Mouse (Mus musculus) neural tube, embryonic 15.5 days (tissue): ENCODE measurements around the gene Lrrn1. TPM values are rescaled to one million over a fixed set of nuclear protein-coding genes. Genes with fewer than 3 reads are reported as not detected.
A peak's percentile ranks its signal among the peaks of the same experiment; 100 is the strongest.

Experiments used
- ATAC-seq: fragments of 200-750 bp; cut with Nextera tagmentation; 2 replicates; pipeline ENCODE4 v1.8.0; 2017; ENCODE audit warnings: mild to moderate bottlenecking, moderate TSS enrichment, moderate library complexity; ENCODE audit not compliant: low FRiP score
- H3K27ac ChIP-seq: fragments of 300-500 bp; sonication (generic); replicated peaks from 2 replicates; pipeline ENCODE4 v1.5.1; 2015; ENCODE audit warnings: mild to moderate bottlenecking, inconsistent platforms
- H3K27me3 ChIP-seq: fragments of 300-500 bp; sonication (generic); replicated peaks from 2 replicates; pipeline ENCODE4 v1.6.1; 2015; ENCODE audit warnings: inconsistent platforms
- H3K36me3 ChIP-seq: fragments of 300-500 bp; sonication (generic); 2 replicates; pipeline ENCODE4 v1.6.1; 2015; ENCODE audit warnings: inconsistent platforms
- H3K4me1 ChIP-seq: fragments of 300-500 bp; sonication (generic); 2 replicates; pipeline ENCODE4 v1.6.1; 2015; ENCODE audit warnings: inconsistent platforms
- H3K4me2 ChIP-seq: fragments of 300-500 bp; sonication (generic); 2 replicates; pipeline ENCODE4 v1.6.1; 2015; ENCODE audit warnings: inconsistent platforms, mild to moderate bottlenecking, moderate library complexity
- H3K4me3 ChIP-seq: fragments of 300-500 bp; sonication (generic); replicated peaks from 2 replicates; pipeline ENCODE4 v1.5.1; 2015; ENCODE audit warnings: mild to moderate bottlenecking, inconsistent platforms
- H3K9ac ChIP-seq: fragments of 300-500 bp; sonication (generic); replicated peaks from 2 replicates; pipeline ENCODE4 v1.6.1; 2015; ENCODE audit warnings: mild to moderate bottlenecking, inconsistent platforms
- H3K9me3 ChIP-seq: fragments of 300-500 bp; sonication (generic); replicated peaks from 2 replicates; pipeline ENCODE4 v1.6.1; 2016; ENCODE audit warnings: inconsistent platforms
- WGBS: fragments of 180-500 bp; shearing (Covaris S2); methylation state at CpG from one replicate; pipeline ENCODE4 v1.1.7; 2015; ENCODE audit warnings: mixed read lengths; 5-methylcytosine and 5-hydroxymethylcytosine counted together
- polyA plus RNA-seq: library from polyadenylated mRNA; unstranded; fragments of >200 nt; fragmentation: Nextera tagmentation; extraction: Ambion mirVana; gene quantifications from 2 replicates; pipeline ENCODE4 v1.2.1, GENCODE M21; 2015

The Lrrn1 gene
- polyA plus RNA-seq, result 56.9 and 63.4 TPM in 2 replicates

GRCm38 (mm10) chr6:107528877-107529864, at the start of gene Lrrn1:
Gene Lrrn1, plus strand, starts transcription at chr6:107529768.
- H3K9ac ChIP-seq, result peak within 1 kb of the TSS; percentile 96
- no peaks in the 10 kb centered on the region for H3K9me3 ChIP-seq
- H3K27me3 ChIP-seq, result no peaks in the 10 kb centered on the region
- H3K36me3 ChIP-seq, result no peaks in the 10 kb centered on the region
- ATAC-seq, result peak; percentile 96
- peak within 1 kb of the TSS; percentile 87 for H3K4me3 ChIP-seq
- H3K4me1 ChIP-seq, result peaks cover 27% of the 10 kb centered on the region
- H3K4me2 ChIP-seq, result peak within 1 kb of the TSS; percentile 69
- peak within 1 kb of the TSS; percentile 94 for H3K27ac ChIP-seq
- 3% methylated on average over 30 of the region's 43 CpGs for WGBS

- ATAC-seq, result no peak
- no peaks in the 10 kb centered on the region for H3K4me1 ChIP-seq
- no peaks in the 10 kb centered on the region for H3K9me3 ChIP-seq
- H3K4me3 ChIP-seq, result no peak overlapping the region
- H3K4me2 ChIP-seq, result no peak overlapping the region
- no peak overlapping the region for H3K27ac ChIP-seq
- H3K36me3 ChIP-seq, result no peaks in the 10 kb centered on the region
- H3K27me3 ChIP-seq, result no peaks in the 10 kb centered on the region
- 68% methylated on average over 1 of the region's 1 CpGs for WGBS
- no peak overlapping the region for H3K9ac ChIP-seq
Measured at GRCm38 (mm10) chr6:107494491-107494890, 35.1 kb upstream of the Lrrn1 start.

GRCm38 (mm10) chr6:107495830-107496229, 33.7 kb upstream of the Lrrn1 start:
- Histone ChIP-seq H3K4me2 (no peak overlapping the region), H3K9me3 (no peaks in the 10 kb centered on the region), H3K27me3 (no peaks in the 10 kb centered on the region), H3K4me1 (no peaks in the 10 kb centered on the region), H3K9ac (no peak overlapping the region), H3K36me3 (no peaks in the 10 kb centered on the region), H3K4me3 (no peak overlapping the region), H3K27ac (no peak overlapping the region)
- no peak for ATAC-seq
- 10% methylated on average over 1 of the region's 1 CpGs for WGBS

GRCm38 (mm10) chr6:107513716-107514115, 15.9 kb upstream of the Lrrn1 start:
- H3K27me3 ChIP-seq, result no peaks in the 10 kb centered on the region
- H3K9ac ChIP-seq, result no peak overlapping the region
- no peak for ATAC-seq
- WGBS, result 55% methylated on average over 4 of the region's 4 CpGs
- no peak overlapping the region for H3K4me2 ChIP-seq
- H3K4me3 ChIP-seq, result no peak overlapping the region
- H3K9me3 ChIP-seq, result no peaks in the 10 kb centered on the region
- no peaks in the 10 kb centered on the region for H3K4me1 ChIP-seq
- no peak overlapping the region for H3K27ac ChIP-seq
- H3K36me3 ChIP-seq, result no peaks in the 10 kb centered on the region

DNA sequence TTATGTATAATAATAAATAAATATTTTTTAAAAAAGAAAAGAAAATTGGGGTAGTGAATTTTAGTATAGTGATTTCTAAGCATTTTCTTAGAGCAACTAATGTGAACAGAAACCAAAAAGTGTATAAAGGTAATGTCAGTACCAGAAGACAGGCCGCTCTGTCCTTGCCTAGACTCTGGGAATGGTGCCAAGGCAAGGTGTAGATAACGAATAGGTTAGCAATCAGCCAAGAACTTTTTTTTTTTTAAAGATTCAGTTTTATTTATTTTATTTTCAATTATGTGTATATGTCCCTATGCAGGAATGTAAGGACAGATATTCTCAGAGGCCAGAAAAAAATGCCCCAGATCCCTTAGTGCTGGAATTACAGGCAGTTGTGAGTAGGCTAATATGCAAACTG, 5.6 kb upstream of the Lrrn1 start:
- H3K9ac ChIP-seq, result no peak overlapping the region
- H3K4me2 ChIP-seq, result no peak overlapping the region
- no peaks in the 10 kb centered on the region for H3K36me3 ChIP-seq
- H3K4me1 ChIP-seq, result 0 out of 2 replicates have a peak, but pooled peaks cover under 1% of the 10 kb centered on the region
- H3K27me3 ChIP-seq, result no peaks in the 10 kb centered on the region
- WGBS, result 75% methylated on average over 2 of the region's 2 CpGs
- no peaks in the 10 kb centered on the region for H3K9me3 ChIP-seq
- no peak overlapping the region for H3K4me3 ChIP-seq
- no peak overlapping the region for H3K27ac ChIP-seq
- ATAC-seq, result no peak

DNA sequence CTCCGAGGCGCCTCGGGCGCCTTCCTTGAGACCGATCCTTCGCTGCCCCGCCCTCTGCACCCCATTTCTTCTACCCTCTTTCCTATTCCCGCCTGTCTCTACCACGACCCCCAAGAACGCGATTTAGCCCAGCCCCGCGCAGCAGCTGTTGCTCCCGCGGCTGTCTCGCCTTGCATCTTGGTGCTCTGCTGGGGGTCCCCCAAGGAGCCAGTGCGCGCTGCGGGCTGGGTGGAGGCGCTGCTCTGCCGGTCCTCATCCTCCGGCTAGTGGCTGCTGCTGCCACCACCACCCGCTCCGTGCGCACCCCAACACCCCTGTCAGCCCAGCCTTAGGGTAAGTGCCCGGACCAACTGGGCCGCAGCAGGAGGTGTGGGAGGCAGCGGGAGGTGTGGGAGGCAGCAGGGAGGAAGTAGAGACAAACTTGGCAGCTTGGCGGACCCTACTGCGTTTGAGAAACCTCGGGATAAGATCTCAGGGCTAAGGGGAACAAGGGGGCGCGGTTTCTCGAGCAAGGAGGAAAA, 403 bp downstream of the Lrrn1 start:
- H3K36me3 ChIP-seq, result no peaks in the 10 kb centered on the region
- peak overlapping the region; percentile 96 for H3K9ac ChIP-seq
- H3K4me2 ChIP-seq, result peak overlapping the region; percentile 69
- WGBS, result under 1% methylated on average over 33 of the region's 34 CpGs
- H3K27ac ChIP-seq, result peak overlapping the region; percentile 94
- ATAC-seq, result peak; percentile 83
- H3K9me3 ChIP-seq, result no peaks in the 10 kb centered on the region
- H3K4me1 ChIP-seq, result peaks cover 32% of the 10 kb centered on the region
- no peaks in the 10 kb centered on the region for H3K27me3 ChIP-seq
- peak overlapping the region; percentile 87 for H3K4me3 ChIP-seq

DNA sequence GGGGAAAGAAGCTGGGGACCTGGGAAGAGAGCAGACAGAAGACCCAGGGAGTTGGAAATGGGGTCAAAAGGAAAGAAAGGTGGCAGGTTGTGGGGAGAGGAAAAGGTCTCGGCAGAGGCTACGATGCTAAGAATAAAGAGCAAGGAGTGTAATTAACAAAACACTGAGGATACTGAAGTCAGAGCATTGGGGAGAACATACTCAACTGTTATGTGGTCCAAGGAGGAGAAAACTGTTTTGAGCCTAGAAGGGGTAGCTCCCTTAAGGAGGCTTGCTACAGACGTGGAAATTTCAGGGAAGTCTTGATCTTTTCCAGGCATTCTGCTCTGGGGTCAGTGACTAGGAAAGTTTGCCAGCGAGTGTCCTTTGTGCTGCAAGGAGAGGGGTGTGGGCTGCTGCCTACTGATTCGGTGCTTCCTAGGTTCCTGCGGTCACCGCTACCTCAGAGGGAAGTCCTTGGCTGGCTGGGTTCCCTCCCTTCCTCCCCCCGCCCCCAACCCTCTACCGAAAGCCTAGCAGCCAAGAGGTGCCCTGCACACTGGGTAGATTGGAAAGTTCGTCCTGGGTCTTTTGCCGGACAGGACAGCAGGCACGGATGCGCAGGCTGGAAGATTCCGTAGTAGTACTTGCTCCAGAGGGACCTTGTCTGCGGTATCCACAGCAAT, 1.2 kb downstream of the Lrrn1 start:
- peak overlapping the region; percentile 87 for H3K4me3 ChIP-seq
- peak overlapping the region; percentile 94 for H3K27ac ChIP-seq
- peak; percentile 15; the same call in 1 of the 2 replicates for ATAC-seq

GRCm38 (mm10) chr6:107531526-107532080, 2.0 kb downstream of the Lrrn1 start:
- Histone ChIP-seq H3K9ac (peak overlapping the region; percentile 96; the same call in 1 of the 2 replicates), H3K27ac (peak overlapping the region; percentile 94), H3K27me3 (no peaks in the 10 kb centered on the region), H3K4me2 (peak overlapping the region; percentile 69), H3K9me3 (no peaks in the 10 kb centered on the region), H3K36me3 (no peaks in the 10 kb centered on the region), H3K4me1 (peaks cover 39% of the 10 kb centered on the region), H3K4me3 (peak overlapping the region; percentile 87)
- 10% methylated on average over 8 of the region's 8 CpGs for WGBS
- no peak for ATAC-seq

More for the DNA sequence above, 1.2 kb downstream of the Lrrn1 start:
- Histone ChIP-seq H3K4me1 (peaks cover 37% of the 10 kb centered on the region), H3K9ac (peak overlapping the region; percentile 96), H3K36me3 (no peaks in the 10 kb centered on the region), H3K27me3 (no peaks in the 10 kb centered on the region), H3K4me2 (peak overlapping the region; percentile 69), H3K9me3 (no peaks in the 10 kb centered on the region)
- WGBS, result under 1% methylated on average over 15 of the region's 15 CpGs

DNA sequence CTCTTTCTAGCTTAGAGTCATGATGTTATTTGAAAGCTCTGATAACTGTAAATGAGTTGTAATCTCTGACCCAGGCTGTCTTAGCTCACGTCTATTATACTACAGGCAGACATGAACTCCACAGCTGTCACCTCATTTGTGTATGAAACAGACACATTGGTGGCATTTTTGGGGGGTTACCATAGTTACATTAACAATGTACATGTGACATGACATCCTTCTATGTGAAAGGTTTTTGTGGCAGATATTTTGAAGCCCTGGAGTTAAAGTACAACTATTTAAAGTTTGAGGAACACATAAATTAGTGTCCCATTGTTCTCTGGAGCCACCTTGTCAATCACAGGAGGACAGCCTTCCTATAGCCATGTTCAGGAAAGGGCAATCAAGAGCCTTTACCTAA, 5.0 kb downstream of the Lrrn1 start:
- Histone ChIP-seq H3K27me3 (no peaks in the 10 kb centered on the region), H3K27ac (no peak overlapping the region), H3K4me2 (peak overlapping the region; percentile 29), H3K9ac (no peak overlapping the region), H3K4me3 (no peak overlapping the region), H3K36me3 (no peaks in the 10 kb centered on the region), H3K9me3 (no peaks in the 10 kb centered on the region), H3K4me1 (peaks cover 40% of the 10 kb centered on the region)
- WGBS, result 17% methylated on average over 1 of the region's 1 CpGs
- no peak for ATAC-seq

DNA sequence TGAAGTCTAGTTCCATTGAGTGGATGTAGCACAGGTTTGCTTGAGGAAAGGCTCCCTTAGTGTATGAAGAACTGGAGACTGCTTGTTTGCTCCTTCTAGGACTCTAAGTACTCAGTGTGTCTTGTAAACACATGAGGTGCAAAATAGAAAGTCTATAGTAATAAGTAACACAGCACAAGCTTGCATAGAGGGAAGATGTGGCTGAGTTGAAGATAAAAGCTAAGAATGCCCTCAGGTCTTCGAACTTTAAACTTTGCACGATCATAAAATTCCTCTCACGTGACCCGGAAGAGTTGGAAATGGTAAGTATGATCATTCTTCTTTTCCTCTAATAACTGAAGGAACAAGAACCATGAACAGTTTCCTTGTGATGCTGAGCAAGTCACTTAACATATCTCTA, 7.1 kb downstream of the Lrrn1 start:
- Histone ChIP-seq H3K9ac (no peak overlapping the region), H3K9me3 (no peaks in the 10 kb centered on the region), H3K27me3 (no peaks in the 10 kb centered on the region), H3K4me1 (peaks cover 32% of the 10 kb centered on the region), H3K36me3 (no peaks in the 10 kb centered on the region), H3K4me2 (no peak overlapping the region), H3K27ac (no peak overlapping the region), H3K4me3 (no peak overlapping the region)
- WGBS, result 88% methylated on average over 4 of the region's 4 CpGs
- ATAC-seq, result no peak

GRCm38 (mm10) chr6:107541222-107541621, 11.7 kb downstream of the Lrrn1 start:
- H3K27me3 ChIP-seq, result no peaks in the 10 kb centered on the region
- H3K36me3 ChIP-seq, result no peaks in the 10 kb centered on the region
- H3K4me2 ChIP-seq, result no peak overlapping the region
- 83% methylated on average over 11 of the region's 11 CpGs for WGBS
- H3K27ac ChIP-seq, result no peak overlapping the region
- no peak overlapping the region for H3K4me3 ChIP-seq
- H3K9ac ChIP-seq, result no peak overlapping the region
- peaks cover 16% of the 10 kb centered on the region for H3K4me1 ChIP-seq
- no peak for ATAC-seq
- no peaks in the 10 kb centered on the region for H3K9me3 ChIP-seq
